In the genomic region with DNA sequence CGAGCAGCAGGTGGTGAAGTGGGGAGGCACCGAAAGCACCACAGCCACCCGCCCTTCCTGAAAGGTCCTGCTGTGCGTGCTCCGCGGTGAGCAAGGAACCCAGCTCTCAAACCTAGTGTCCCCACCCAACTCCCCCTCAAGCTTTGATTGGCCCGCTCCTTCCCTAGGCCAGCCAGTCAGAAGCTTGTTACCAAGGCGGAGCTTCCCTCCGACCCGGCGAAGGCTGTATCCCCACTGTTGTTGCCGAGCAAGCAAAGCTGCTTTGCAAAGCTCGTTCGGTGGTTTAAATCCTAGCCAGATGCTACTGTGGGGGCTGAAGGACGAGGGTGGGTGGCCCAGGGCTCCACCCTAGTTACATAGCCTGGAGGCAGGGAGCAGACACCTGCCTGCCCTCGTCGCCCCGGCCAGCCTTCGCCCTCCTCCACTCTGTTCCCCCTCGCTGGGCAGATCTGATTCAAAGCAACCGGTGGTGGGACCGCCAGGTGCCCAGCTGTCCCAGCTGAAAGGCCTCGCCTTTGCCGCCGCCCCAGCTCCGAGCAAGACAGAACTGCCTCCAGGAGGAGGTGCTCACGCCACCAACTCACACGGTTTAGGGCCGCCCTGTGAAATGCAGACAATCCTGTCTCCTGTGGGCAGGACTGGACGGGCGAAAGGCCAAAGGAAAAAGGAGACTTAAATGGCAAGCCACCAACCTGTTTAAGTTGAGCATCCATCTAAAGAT, we compare ENCODE assay signal across 8 mouse cellular contexts. TPM values are rescaled to one million over a fixed set of nuclear protein-coding genes. Genes with fewer than 3 reads are reported as not detected.
A peak's percentile ranks its signal among the peaks of the same experiment; 100 is the strongest.
DNase-seq lines count a peak whose midpoint lies in the region; ATAC-seq and TF ChIP-seq lines count a peak whose summit lies in the region.

No protein-coding gene starts in this region.

- 2% methylated on average over 31 of the region's 31 CpGs for WGBS in intestine, postnatal 0 days
- 1% methylated on average over 31 of the region's 31 CpGs for WGBS in limb, embryonic 10.5 days
- under 1% methylated on average over 31 of the region's 31 CpGs for WGBS in midbrain, embryonic 12.5 days

- TF ChIP-seq CTCF in intestine, postnatal 0 days (IDR thresholded peaks at IDR 0.05; ENCODE audit: low read depth), result peak; percentile 60

- H3K36me3 ChIP-seq in intestine, postnatal 0 days (ENCODE audit: control insufficient read depth, insufficient read depth), result no peaks in the 10 kb centered on the region
- no peaks in the 10 kb centered on the region for H3K36me3 ChIP-seq in limb, embryonic 10.5 days
- H3K36me3 ChIP-seq in midbrain, embryonic 12.5 days, result no peaks in the 10 kb centered on the region

- peaks cover 45% of the 10 kb centered on the region for H3K4me1 ChIP-seq in intestine, postnatal 0 days (replicated peaks; ENCODE audit: control insufficient read depth, insufficient read depth, low read length)
- H3K4me1 ChIP-seq in limb, embryonic 10.5 days, result peaks cover 63% of the 10 kb centered on the region
- H3K4me1 ChIP-seq in midbrain, embryonic 12.5 days, result peaks cover 61% of the 10 kb centered on the region

- peak overlapping the region; percentile 71 for H3K4me2 ChIP-seq in intestine, postnatal 0 days (replicated peaks; ENCODE audit: low read depth)
- peak overlapping the region; percentile 66 for H3K4me2 ChIP-seq in midbrain, embryonic 12.5 days (replicated peaks)

- peak; percentile 70 for ATAC-seq in granulocyte monocyte progenitor cell, adult 5-6 weeks (replicated peaks; ENCODE audit: poor library complexity, severe bottlenecking)
- peak; percentile 80 for ATAC-seq in intestine, postnatal 0 days
- ATAC-seq in midbrain, embryonic 12.5 days (ENCODE audit: low FRiP score, low read depth), result peak; percentile 79

- no peaks in the 10 kb centered on the region for H3K27me3 ChIP-seq in intestine, postnatal 0 days (replicated peaks; ENCODE audit: control insufficient read depth, insufficient read depth, low read length)
- peaks cover 9% of the 10 kb centered on the region for H3K27me3 ChIP-seq in limb, embryonic 10.5 days (ENCODE audit: low read depth, poor library complexity, severe bottlenecking)
- no peaks in the 10 kb centered on the region for H3K27me3 ChIP-seq in midbrain, embryonic 12.5 days

- no peaks in the 10 kb centered on the region for H3K9me3 ChIP-seq in intestine, postnatal 0 days (ENCODE audit: control insufficient read depth)
- H3K9me3 ChIP-seq in limb, embryonic 10.5 days (replicated peaks), result no peaks in the 10 kb centered on the region
- no peaks in the 10 kb centered on the region for H3K9me3 ChIP-seq in midbrain, embryonic 12.5 days

- DNase-seq in adrenal gland, postnatal 14 days, result peak; percentile 96
- DNase-seq in embryo, embryonic 9.5 days (ENCODE audit: extremely low spot score), result peak; percentile 89
- DNase-seq in limb, embryonic 10.5 days (ENCODE audit: low spot score), result peak; percentile 87
- DNase-seq in skeletal muscle tissue, adult 2 months (ENCODE audit: low read depth, low spot score), result peak; percentile 95
- no peak for DNase-seq in adipocyte (ENCODE audit: low spot score)

- H3K9ac ChIP-seq in intestine, postnatal 0 days (ENCODE audit: low read depth, low read length), result peak overlapping the region; percentile 50
- peak overlapping the region; percentile 45 for H3K9ac ChIP-seq in midbrain, embryonic 12.5 days (replicated peaks)

- peak overlapping the region; percentile 26 for H3K4me3 ChIP-seq in intestine, postnatal 0 days (ENCODE audit: low read depth, low read length)
- peak overlapping the region; percentile 51 for H3K4me3 ChIP-seq in limb, embryonic 10.5 days
- H3K4me3 ChIP-seq in midbrain, embryonic 12.5 days, result peak overlapping the region; percentile 37

- H3K27ac ChIP-seq in intestine, postnatal 0 days (ENCODE audit: low read depth, low read length), result peak overlapping the region; percentile 93
- H3K27ac ChIP-seq in limb, embryonic 10.5 days, result peak overlapping the region; percentile 96
- peak overlapping the region; percentile 99 for H3K27ac ChIP-seq in midbrain, embryonic 12.5 days (replicated peaks)

RNA-seq across cellular contexts. Expression of a gene that starts 17.9 kb away (rescaled TPM):
- 36.7 and 58.2 TPM in 2 replicates for total RNA-seq in adrenal gland, postnatal 14 days (2021)
- total RNA-seq in granulocyte monocyte progenitor cell, adult 5-6 weeks (2014; fragmentation: Nextera tagmentation), result 7.2 and 13.5 TPM in 2 replicates
- total RNA-seq in granulocyte monocyte progenitor cell, adult 5-6 weeks (2017), result 31.3 and 33.7 TPM in 2 replicates
- 30.0 and 32.6 TPM in 2 replicates for polyA plus RNA-seq in intestine, postnatal 0 days (2015; fragmentation: Nextera tagmentation; extraction: Ambion mirVana)
- polyA plus RNA-seq in limb, embryonic 10.5 days (2016; fragmentation: Nextera tagmentation; extraction: Ambion mirVana), result 10.1 and 17.7 TPM in 2 replicates
- polyA plus RNA-seq in midbrain, embryonic 12.5 days (2016; fragmentation: Nextera tagmentation; extraction: Ambion mirVana), result 162 and 172 TPM in 2 replicates

RNA-seq across cellular contexts. Expression of a gene that starts 24.0 kb away (rescaled TPM):
- 13.9 and 15.3 TPM in 2 replicates for total RNA-seq in adrenal gland, postnatal 14 days (2021)
- not detected in 2 replicates for total RNA-seq in granulocyte monocyte progenitor cell, adult 5-6 weeks (2014; fragmentation: Nextera tagmentation)
- not detected in 2 replicates for total RNA-seq in granulocyte monocyte progenitor cell, adult 5-6 weeks (2017)
- 2.2 and 2.4 TPM in 2 replicates for polyA plus RNA-seq in intestine, postnatal 0 days (2015; fragmentation: Nextera tagmentation; extraction: Ambion mirVana)
- 2.4 and 2.5 TPM in 2 replicates for polyA plus RNA-seq in limb, embryonic 10.5 days (2016; fragmentation: Nextera tagmentation; extraction: Ambion mirVana)
- 10.9 and 15.0 TPM in 2 replicates for polyA plus RNA-seq in midbrain, embryonic 12.5 days (2016; fragmentation: Nextera tagmentation; extraction: Ambion mirVana)

RNA-seq across cellular contexts. Expression of a gene that starts 50.0 kb away (rescaled TPM):
- total RNA-seq in adrenal gland, postnatal 14 days (2021), result not detected in 2 replicates
- 0.62 and 1.7 TPM in 2 replicates for total RNA-seq in granulocyte monocyte progenitor cell, adult 5-6 weeks (2014; fragmentation: Nextera tagmentation)
- total RNA-seq in granulocyte monocyte progenitor cell, adult 5-6 weeks (2017), result 0.22 and 0.82 TPM in 2 replicates
- 0.25 TPM in 1 of 2 replicates, not detected in the other for polyA plus RNA-seq in intestine, postnatal 0 days (2015; fragmentation: Nextera tagmentation; extraction: Ambion mirVana)
- not detected in 2 replicates for polyA plus RNA-seq in limb, embryonic 10.5 days (2016; fragmentation: Nextera tagmentation; extraction: Ambion mirVana)
- polyA plus RNA-seq in midbrain, embryonic 12.5 days (2016; fragmentation: Nextera tagmentation; extraction: Ambion mirVana), result not detected in 2 replicates
